Mouse (Mus musculus): ENCODE results near the gene Adora3.

Gene Adora3

DNA sequence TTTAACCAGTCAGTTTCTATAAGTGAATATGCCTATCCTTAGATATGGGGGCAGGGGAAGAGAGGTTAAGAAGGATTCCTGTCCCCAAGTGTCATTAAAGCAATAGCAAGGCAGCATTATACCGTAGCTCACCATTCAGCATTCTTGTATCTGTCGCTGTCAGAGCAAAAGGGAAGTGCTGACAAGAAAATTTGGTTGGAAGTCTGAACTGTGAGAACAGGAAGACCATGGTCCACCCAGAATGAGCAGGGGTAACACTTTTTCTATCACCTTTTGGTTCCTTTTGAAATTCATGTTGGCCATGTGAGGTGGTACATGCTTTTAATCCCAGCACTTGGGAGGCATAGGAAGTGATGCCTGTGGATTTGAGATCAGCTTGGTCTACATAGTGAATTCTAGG, 60.4 kb downstream of the Adora3 start:
- no peak for DNase-seq (ENCODE audit: low spot score in 2 of 2)

DNA sequence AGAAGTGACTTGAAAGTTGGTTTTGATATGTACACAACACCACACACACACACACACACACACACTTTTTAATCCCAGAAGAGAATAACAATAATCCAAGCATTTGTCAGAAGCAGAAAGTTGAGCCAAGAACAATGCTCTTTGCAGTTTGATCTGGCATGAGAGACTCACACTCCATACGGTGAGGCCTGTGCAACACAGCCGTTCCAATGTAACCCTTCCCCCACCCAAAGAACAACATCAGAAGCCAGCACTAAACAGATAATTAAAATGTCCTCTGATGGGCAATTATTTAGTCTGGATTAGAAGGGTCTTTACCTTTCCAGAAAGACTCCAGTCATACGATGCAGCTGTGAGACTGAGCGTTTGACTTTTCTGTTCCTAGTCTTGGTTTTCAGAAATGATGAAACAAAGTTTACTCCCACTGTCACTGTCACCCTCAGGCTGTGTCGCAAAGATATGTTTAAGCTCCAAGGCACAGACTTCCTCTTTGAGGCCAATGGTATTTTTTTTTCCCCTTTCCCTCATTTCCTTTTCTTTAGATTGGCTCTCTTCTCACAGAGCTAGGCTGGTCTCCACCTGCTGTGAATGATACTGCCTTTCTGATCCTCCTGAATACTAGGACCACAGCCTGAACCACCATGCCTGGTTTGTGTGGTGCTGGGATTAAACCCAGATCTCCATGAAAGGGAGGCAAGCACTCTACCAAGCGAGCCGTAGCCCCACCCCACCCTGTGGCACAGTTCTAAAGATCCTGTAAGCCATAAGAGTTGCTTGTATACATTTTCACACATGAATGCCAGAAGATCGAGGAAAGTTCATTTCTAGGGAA, 61.8 kb downstream of the Adora3 start, which contains the start of gene I830077J02Rik:
Gene I830077J02Rik (minus strand): TSS at position 425 of the 832 bp plus-strand sequence.
- DNase-seq (ENCODE audit: low spot score in 2 of 2), result no peak

DNA sequence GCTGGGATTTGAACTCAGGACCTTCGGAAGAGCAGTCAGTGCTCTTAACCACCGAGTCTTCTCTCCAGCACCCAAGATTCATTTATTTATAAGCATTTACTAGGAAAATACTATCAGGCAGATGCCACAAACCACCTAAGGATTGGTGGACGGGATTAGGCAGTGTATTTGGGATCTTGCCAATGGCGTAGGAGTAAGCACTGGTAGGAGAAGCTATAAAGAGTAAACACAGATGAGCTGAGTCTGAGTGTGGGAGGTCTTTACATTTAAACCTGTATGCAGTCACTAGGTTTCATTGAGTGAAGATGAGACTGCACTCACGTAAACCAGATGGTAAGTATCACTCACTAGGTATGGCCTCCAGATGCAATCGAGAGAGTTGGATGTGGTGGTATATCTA, 63.3 kb downstream of the Adora3 start:
- DNase-seq (ENCODE audit: low spot score in 2 of 2), result peak in 1 of 2 experiments; percentile 39

DNA sequence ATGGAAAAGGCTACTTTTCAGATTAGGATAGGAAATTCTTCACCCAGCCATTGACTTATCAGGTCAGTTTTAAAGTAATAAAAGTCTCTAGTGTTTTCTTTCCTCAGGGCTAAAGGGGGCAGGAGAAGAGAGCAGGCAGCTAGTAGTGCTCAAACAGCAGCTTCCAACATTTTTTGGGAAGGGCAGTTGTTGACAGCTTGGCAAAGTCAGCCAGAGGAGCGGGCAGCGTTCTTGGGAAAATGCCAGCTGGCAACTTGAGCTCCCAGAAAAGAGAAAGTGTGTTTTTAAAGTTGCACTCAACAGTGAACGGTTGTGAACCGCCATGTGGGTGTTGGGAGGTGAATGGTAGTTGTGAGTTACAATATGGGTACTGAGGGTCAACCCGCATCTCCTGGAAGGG, 64.4 kb downstream of the Adora3 start:
- no peak for DNase-seq (ENCODE audit: low spot score in 2 of 2)

DNA sequence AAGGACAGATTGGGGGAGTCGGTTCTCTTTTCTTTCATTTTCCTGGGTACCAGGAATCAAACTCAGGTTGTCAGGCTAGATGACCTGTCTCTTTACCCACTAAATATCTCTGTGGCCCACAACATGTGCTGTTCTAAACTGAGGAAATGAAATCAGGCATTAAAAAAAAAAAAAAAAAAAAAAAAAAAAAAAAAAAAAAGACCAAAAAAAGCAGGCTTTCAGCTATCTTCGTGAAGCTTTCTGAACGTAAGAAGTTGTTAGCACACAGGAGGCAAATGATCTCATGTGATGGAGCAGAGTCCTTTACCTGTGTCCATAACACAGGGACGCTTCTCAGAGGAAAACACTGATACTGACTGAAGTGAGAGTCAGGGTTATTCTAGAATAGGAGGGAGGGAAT, 65.5 kb downstream of the Adora3 start:
- no peak for DNase-seq (ENCODE audit: low spot score in 2 of 2)

DNA sequence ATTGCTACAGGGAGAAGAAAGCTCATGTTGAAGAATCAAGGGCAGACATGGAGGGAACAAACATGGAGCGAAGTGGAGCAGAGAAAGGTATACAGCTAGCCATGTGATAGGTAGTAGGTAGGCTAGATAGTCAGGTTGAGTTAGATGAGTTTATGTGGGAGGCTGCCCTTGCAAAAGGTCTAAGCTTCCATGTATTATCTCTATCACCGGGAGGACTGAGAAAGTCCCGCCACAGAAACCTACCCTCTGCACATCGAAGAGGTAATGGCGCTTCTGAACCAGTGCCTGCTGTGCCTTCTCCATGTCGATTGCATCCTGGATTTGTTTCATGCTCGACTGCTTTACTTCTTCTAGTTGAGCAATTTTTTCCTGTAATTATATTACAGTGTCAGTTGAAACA, 80.7 kb downstream of the Adora3 start:
- DNase-seq (ENCODE audit: low spot score in 2 of 2), result no peak

DNA sequence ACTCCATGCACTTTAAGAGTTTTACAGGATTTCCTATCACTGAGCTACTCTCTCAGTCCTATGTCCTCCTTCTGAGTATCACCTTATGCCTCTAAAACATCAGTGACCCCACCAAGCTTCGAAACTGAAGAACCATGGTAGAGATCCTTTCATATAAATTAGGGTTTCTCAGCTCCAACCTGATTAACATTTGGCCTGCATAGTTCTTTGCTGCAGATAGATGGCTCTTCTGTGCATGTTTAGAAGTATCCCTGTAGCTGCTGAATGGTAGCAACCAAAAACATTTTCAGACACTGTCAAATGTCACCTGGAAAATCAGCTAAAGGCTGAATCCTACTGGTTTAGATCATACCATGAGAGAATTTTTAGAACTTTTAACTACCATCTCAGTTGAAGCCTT, 86.6 kb downstream of the Adora3 start:
- no peak for DNase-seq (ENCODE audit: low spot score in 2 of 2)

DNA sequence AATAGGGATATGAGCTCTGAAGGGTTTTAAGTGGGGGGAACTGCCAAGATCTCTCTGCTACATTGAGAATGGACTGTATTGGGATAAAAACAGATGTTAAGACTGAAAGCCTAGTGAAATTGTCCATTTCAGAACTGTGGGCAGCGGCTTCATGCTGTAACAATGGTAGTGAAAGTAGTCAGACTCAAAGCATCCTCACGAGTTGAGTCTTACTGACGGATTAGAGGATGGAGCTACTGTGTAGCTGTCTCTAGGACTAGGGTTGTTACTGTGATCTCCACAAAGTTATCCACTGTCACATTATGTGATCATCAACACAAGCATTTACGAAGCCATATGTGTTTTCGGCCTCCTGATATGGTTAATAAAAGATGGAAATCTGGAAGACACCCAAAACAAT, 87.5 kb downstream of the Adora3 start:
- DNase-seq (ENCODE audit: low spot score in 2 of 2), result no peak
